Mouse (Mus musculus) gastrocnemius, postnatal 25 days (tissue): Measurements from ENCODE around the gene Tubb4b. TPM values are rescaled to one million over a fixed set of nuclear protein-coding genes. Genes with fewer than 3 reads are reported as not detected.

Experiments used
- DNase-seq: peaks from one replicate; pipeline ENCODE4 v3.0.0; 2022
- total RNA-seq, 2 experiments: library from RNA; stranded (reverse); gene quantifications; 1 replicate in 1 of 2; 2 replicates in 1 of 2; pipeline ENCODE4 v1.2.3; 2021

The Tubb4b gene
- total RNA-seq, 2 experiments from 2014 or later, result 167 to 293 TPM

DNA sequence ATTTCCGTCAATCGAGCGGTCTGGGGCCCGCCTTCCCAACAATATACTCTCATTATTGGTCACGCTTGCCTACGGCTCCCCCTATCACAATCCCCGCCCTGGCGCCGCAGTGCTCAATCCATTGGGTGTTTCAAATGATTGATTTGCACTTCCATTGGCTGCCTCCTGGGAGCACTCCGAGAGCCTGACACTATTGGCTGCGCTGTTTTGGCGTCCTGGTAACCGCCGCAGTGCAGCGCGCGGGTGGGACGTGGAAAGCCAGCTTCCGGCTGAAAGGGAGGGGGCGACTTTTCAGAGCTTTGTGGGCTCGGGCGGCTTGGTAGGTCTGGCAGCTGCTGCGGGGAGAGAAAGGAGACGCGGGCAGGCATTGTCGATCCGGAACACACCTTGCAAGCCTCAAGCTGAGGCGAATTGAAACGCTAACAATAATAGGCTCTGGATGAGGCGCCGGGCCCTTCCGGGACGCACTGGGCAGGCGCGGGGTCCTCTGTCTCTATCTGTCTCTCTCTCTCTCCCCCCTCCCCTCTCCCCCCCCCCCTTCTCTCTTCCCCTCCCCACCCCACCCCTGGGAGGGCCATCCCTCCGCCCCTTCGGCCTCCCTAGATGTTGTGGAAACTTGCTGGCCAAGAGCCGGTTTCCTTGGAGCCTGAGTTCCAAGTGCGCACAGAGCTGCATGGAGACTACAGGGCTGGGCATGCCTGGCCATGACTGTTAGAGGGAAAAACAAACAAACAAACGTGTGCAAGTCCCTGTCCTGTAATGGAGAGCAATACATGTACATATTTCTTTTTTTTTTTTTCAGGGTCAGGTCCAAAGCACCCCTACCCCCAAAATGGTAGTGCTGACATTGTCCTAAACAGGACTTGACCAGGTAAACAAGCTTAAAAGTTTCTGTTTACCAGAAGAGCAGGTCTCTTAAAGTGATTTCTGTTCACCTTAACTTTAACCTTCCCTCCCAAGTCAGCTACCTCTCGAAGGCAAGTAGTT is 557 bp upstream of the Tubb4b start:
- DNase-seq, result peak; percentile 99

DNA sequence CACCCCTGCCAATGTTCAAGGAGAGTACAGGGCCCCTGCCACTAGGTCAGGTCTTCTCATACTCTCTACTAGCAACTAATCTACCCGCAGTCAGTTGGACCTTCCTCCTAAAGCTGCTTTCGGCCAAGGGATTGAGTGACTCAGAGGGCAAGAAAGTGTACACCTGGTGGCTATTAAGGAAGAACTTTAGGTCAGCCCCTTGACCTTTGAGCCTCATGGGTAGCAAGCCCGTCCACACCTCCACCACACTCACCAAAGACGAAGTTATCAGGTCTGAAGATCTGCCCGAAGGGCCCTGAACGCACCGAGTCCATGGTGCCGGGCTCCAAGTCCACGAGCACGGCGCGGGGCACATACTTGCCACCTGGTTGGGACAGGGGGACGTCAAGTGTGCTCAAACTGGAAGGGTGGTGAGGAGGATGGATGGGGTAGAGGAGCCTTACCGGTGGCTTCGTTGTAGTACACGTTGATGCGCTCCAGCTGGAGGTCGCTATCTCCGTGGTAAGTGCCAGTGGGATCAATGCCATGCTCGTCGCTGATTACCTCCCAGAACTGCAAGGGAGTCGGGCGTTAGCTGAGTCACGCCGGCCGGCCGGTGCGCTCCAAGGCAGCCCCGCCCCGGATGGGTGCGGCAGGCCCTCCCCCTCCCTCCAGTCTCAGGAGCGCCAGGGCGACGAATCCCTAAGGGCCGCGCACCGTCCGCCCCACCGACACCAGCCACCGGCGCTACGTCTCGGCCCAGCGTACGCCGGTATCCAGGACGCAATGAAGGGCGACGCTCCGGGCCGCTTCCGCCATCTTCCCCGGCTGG is 616 bp downstream of the Tubb4b start:
- peak; percentile 87 for DNase-seq

DNA sequence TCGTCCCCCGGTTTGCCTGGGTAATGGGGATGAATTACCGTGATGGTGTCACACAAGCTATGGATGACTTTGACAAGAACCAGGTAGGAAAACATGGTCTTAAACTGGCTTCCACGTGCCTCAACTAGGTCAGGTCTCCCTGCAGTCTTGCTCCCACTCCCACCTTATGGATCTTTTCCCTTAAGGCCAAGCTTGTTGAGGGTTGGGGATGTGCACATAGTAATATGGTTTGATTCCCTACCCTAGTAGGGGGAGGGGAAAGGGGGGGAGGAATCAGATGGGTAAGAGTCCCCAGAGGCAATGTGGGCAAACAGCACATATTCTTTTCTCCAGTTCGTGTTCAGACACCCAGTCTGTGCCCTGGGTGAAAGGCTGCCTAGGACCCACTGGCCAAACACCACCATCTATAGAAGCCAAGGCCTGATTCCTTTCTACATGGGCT is 3.1 kb downstream of the Tubb4b start:
- DNase-seq, result no peak

DNA sequence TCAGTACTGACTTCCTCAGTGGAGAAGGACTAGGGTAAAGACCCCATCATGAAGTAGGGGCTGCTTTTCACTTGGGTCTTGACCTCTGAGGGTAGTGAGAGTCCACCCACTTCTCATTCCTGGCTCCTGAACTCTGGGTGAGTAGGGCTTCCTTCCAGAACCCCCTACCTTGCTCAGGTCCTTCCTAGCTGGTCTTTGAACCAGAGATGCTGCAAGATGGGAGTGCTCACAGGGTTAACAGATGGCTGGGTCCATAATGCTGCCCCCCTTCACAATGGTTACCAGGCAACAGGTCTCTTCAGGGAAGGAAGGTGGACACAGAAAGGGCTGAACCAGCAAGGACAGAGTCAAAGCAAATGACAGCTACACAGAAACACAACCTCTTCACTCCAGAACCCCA is 6.1 kb downstream of the Tubb4b start, which contains the start of gene Fam166a:
Gene Fam166a (plus strand): TSS at position 301 of the 400 bp plus-strand sequence.
- DNase-seq, result no peak

DNA sequence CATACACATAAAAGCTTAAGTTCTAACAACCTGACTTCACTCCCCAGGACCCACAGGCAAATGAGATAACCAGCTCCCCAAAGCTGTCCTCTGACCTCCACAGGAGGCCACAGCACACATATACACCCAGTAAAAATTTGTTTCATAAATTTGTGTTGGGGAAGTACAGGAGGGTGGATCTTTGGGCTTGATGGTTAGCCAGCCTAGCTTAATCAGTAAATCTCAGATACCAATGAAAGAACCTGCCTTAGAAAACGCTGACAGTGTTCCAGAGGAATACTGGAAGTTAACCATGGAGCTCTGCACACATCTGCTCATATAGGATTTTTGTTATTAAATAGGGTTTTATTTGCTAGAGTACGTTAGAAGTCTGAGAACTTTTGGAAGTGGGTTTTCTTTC is 6.8 kb downstream of the Tubb4b start:
- DNase-seq, result no peak

DNA sequence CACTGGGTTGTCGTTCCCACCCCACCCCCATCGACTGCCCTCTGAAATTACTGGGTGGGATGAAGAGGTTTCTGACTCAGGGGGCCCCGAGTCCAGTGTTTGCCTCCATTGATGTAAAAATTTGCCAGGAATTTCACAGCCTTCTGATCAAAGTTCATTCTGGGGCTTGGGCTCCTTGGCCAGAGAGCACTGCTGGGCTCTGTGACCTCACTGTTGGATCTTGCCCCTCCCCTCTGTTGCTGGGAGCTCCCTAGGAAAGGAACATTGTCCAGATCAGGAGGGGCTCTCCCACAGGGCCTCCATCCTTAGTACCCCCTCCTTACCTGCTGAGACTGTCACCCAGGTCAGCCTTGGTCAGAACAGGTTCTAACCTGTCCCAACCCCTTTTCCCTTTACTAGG is 10.1 kb downstream of the Tubb4b start, which contains the start of gene Stpg3:
Gene Stpg3 (minus strand): TSS at position 194 of the 400 bp plus-strand sequence.
- no peak for DNase-seq

DNA sequence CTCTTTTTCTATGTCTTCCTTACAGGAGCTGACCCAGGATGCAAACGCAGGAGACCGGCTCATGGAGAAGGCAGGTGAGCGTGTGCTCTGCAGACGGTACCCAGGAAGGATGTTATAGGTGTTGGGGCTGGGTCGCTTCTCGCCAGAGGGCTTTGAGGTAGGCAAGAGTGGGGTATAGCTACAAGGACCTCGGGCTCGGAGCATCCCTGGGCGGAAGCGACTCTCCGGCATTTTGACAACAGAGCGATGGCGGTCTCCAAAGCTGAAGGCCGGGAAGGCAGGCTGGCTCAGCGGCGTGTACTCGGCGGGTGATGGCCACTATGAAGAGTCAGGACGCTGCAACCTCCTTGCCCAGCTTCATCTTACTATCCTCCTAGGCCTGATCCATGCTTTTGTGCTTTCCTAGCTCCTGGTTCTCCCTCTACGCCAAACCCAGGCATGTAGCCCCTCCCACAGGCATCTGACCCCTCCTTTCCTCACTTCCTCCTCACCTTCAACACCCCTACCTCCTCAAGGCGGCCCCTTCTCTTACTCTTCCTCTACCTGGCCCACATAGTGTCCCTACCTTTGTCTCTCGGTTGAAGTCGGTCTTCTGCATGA is 11.1 kb downstream of the Tubb4b start:
- no peak for DNase-seq

DNA sequence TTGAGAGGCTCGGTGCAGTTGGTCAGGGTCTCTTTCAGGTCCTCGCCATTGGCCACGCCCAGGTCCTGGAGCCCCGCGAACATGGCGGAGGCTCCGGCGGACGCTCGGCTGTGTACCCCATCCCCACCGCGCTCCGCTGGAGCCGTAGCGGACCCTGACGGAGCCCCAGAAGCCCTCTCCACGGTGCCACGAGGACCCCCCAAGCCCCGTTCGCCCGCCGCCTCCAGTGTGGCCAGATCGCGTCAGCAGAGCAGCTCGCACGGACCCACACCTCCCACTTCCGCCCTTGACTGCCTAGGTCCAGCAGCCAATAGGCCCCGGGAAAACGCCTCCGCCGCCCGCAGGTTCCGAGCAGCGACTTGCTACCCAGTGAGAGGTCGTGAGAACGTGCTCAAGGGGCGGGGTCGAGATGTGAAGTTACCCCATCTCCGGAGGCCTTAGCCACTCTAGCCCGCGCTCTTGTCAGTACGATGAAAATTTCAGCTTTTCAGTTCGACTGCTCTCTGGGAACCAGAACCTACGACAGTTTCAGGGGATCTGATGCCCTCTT is 13.3 kb downstream of the Tubb4b start, which contains the start of gene Nelfb:
Gene Nelfb (minus strand): TSS at position 369 of the 550 bp plus-strand sequence.
- DNase-seq, result peak; percentile 89

DNA sequence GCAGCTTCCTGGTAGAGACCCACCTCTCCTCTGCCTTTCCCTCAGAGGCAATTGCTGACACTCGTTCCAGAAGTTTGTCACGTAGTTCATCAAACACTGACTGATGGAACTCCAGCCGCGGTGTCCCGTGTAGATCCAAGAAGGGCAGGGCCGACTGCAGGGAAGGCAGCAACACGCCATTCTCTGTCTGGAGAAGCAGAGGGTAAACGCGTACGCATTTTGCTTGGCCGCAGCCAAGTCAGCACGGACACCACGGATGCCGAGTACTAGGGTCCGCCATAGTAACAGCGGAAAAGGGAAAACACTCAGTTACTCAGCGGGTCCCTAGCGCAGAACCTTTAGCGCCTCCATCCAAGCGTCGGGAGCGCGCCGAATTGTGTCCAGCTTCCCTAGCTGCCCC is 13.8 kb downstream of the Tubb4b start:
- no peak for DNase-seq

DNA sequence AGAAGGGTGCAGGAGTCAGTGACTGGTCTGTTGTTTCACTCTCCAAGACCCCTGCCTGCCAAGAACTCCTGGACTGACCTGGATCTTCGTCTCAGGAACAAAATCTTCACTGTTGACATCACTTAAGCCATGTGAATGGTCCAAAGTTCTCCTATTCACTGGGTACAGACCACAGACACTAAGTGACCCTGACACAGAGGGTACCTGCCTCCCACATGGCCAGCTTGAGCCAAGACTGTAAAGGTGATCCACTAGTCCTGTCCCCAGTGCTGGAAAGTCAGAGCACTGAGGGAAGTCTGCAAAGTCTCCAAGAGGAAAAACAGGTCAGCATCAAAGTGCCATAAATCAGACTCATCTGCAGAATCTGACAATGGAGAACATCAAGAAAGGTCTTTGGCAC is 16.9 kb downstream of the Tubb4b start:
- no peak for DNase-seq

DNA sequence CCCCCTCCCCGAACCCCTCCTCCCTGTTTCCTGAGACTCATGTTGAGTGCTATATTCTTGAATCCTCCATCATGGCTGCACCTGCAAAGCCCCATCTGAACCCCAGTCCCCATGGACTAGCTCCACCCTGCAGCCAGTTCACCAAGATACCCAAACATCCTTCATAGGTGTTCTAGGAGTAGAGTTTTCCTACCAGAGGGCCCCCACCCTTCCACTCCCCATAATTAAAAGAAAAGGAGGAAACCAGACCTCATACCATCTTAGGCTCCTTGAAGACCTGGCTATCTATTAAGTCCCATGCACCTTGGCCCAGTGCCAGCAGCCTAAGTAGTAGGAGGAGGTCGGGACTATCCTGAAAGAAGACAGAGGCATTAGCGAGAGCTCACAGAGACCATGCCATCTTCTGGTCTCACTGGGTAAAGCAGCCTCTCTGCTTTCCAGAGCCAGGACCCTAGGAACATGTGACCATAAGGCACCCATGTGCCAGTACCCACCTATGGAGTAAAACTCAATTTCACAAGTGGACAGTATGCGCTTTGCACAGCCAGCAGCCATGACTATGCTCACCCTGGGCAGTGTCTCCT is 20.8 kb downstream of the Tubb4b start:
- no peak for DNase-seq

DNA sequence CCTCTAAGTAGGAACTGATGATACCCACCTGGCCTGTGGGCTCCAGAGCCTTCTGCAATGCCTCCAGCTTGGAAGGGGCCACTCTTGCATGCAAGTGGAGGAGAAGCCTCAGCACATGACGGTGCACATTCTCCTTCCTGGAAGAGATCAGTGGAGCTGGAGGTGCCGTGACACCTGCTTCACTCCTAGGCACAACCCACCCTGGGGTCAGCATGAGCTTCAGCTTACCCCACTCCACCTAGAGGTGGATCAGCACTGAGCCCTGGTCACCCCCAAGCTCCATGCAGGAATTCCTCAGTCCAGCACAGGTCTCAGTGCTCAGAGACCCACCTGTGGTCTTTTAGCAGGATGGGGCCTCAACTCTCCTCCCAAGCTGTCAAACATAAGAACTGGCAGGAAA is 23.9 kb downstream of the Tubb4b start:
- DNase-seq, result no peak

DNA sequence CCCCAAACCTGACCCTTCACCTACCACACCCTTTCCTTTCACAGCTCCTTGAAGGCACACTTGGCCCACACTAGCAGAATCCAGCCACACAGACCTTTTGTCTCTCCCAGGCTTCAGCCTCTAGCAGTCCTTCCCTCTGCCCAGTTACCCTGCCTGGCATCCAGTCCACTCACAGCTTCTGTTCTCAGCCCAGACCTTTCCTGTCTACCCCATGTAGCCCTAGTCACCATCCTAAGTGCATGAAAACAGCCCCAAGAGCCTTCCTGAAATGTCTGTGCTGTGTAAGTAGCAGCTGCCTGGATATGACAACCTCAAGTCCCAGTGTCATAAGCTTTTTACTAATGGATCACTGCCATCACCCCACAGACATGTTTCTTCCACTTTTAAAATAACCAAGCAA is 26.6 kb downstream of the Tubb4b start:
- DNase-seq, result no peak

DNA sequence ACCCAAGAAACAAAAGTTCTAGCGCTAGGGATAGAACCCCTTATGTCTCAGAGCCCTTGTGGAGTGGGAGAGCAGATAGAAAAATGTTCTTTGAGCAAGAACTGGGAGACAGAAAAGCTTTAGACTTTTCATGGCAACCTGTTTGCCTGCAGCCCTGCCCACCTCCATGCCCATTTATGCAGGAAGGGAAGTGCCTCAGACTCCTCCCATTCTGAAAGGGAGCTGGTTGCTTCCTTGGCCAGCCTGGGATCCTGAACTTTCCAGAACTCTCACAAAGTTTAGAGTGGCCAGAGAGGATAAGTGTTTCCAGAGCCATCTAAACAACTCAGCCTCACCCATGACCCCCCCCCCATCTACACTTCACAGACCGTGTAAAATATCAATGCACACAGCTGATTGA is 27.3 kb downstream of the Tubb4b start:
- DNase-seq, result no peak

DNA sequence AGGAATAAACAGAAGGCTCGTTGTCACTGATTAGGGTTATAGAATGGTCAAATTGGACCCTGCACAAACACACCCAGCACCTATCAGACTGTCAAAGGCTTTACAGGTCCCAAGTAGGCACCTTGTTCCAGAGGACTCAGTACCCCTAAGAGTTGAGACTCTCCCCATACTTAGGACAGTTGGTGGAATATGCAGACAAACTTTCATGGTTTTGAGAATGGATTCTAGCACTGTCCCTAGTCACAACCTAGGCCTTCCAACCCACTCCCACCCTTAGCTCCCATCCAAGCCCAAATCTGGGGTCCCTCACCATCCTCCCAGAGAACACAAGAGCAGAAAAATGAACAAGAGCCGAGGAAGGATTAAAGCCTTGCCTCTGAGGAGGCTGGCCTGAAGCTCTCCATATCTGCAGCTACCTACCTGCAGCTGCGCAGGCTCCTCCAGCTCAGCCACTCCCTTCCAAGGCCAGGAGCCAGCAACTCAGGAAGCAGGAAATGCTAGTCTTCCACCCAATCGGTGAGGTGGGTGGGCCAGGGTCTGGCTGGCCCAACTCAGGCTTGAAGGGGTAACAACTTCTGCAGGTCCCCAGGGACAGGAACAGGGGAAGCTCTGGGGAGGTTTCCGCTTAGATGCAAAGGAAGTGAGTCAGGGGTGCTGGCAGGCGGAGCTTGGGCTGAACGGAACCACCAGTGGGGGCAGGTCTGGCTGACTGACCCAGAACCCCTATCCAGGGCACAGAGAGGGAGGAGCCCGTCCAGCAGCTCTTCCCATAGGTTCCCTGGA is 28.1 kb downstream of the Tubb4b start, which contains the start of gene Tor4a:
Gene Tor4a (minus strand): TSS at position 715 of the 783 bp plus-strand sequence.
- peak; percentile 78 for DNase-seq

DNA sequence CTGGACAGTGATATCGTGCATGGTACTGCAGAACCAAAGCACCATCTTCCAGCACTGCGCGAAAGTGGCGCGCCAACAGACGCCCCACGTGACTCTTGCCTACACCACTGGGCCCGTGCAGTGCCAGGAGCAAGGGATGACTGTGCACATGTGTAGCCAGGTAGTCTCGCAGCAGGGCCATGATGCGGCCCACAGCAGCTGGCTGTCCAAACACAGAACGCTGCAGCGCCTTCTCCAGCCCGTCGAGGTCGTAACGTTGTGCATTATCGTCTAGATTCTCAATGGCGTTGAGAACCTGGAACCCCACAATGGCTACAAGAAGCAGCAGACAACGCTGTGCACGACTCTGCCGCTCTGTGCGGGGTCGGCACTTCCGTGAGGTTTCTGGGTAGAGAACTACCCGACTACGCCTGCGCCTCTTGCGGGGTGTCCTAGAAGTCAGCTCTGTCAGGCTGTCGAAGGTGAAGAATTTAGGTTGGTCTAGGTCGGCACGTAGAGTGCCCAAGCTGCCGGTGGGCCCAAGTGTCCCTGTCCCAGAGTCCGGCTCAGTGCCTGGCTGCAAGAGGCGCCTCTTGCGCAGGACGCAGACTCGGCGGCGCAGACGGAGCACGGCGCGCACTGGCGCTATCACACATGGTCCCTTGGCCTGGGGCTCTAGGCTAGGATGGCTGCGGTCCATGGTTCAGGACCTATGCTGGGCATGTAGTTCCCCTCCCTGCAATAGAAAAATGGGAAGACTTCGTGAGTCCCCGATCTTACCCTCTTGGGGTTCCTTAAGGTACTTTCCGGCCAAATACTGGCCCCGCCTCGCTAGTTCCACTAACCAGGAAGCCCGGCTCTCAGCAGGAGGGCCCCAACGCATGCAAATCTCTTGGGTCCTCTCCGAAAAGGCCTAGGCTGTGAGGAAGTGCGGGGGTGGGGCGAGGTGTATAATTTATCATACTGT is 29.0 kb downstream of the Tubb4b start:
- no peak for DNase-seq

DNA sequence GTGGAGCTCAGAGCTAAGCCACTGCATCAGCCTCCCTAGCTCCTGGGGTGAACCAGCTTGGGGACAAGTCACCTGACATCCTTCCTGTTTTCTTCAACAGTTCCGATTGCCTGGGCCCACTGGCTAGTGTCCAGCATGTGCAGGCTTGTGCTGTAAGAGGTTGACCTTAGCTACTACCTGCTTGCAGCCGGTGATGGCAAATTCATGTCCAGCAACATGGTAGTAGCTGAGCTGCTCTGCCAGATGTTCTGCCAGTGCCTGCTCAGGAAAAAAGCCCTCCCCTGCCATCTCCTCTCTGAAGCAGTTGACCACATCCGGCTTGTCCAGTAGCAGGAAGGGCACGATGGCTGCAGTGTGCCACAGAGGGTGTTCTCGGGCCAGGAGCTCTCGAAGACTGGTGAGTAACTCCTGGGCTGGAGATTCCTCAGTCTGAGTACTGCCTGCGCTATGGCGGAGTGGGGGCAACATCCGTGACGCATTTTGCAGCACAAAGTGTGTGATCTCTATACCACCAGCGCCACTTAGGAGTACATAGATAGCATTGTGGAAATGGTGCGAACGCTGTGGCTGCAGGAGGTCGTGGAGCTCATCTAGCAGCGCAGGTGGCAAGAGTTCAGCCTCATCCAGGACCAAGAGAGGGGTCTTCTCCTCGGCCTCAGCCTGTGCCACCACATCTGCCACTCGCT is 29.9 kb downstream of the Tubb4b start:
- DNase-seq, result no peak

DNA sequence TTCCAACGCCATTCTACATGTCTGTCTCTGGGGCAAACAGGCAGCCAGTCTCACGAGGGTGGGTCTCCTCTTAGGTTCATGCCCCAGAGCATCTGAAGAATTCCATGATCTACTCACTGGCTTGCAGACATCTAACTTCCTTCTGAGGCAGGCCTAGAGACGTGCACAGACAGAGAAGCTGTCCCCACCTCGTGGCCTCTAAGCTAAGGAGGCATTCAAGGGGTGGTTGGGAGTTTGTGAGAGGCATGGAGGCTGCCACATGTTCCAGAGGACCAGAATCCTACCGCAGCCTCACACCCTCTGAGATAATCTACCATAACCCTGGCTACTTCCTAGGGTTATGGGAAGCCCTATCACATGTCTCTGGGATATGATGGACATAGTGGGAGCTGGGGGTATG is 30.5 kb downstream of the Tubb4b start:
- no peak for DNase-seq

DNA sequence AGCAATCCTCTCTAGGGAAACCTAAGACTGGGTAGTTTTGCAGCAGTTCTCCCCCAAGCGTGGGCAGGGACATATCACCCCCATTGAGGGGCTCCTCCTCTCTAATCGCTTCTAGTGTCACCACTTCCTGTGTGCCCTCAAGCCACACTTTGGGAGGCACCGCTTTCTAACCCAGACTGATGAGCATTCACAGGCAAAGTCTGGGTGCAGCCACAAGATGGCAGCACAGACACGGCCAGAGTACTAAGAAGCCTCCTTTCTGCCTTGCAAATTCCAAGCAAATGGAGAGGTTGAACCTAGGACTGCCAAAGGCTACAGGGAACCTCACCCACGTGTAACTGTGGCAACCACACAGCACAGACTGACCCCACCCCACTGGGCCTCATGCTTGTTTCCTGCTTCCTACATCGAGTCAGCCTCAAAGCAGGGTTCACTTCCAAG is 31.2 kb downstream of the Tubb4b start:
- DNase-seq, result peak; percentile 79
